Mouse (Mus musculus): ENCODE data around the gene Gss. TPM values are rescaled to one million over a fixed set of nuclear protein-coding genes. Genes with fewer than 3 reads are reported as not detected.
"Not testable (repeated sequence)": the region's sequence is repeated elsewhere in the genome, so short reads cannot be mapped to it uniquely, and the experiment has no call there.

Gene Gss
- polyA plus RNA-seq, 1 experiment from 2014 or later = 23.9 TPM

- not testable (repeated sequence) for ATAC-seq (ENCODE audit: insufficient number of reproducible peaks, insufficient read depth, low FRiP score, low TSS enrichment, low read depth); H3K4me3 ChIP-seq (replicated peaks); H3K9me3 ChIP-seq; H3K4me2 ChIP-seq; H3K36me3 ChIP-seq; H3K27me3 ChIP-seq; H3K9ac ChIP-seq (replicated peaks); H3K27ac ChIP-seq; H3K4me1 ChIP-seq (replicated peaks)
- WGBS = 65% methylated on average over 18 of the region's 19 CpGs
Observed at GRCm38 (mm10) chr2:155538463-155539057, 54.0 kb downstream of the Gss start.

GRCm38 (mm10) chr2:155537761-155538462 lies 54.7 kb downstream of the Gss start:
- no peak overlapping the region for H3K27ac ChIP-seq
- H3K9me3 ChIP-seq = no peaks in the 10 kb centered on the region
- no peak overlapping the region for H3K4me2 ChIP-seq
- H3K36me3 ChIP-seq = no peaks in the 10 kb centered on the region
- 80% methylated on average over 5 of the region's 5 CpGs for WGBS
- H3K4me3 ChIP-seq (replicated peaks) = no peak overlapping the region
- ATAC-seq (ENCODE audit: insufficient number of reproducible peaks, insufficient read depth, low FRiP score, low TSS enrichment, low read depth) = no peak
- H3K4me1 ChIP-seq (replicated peaks) = no peaks in the 10 kb centered on the region
- H3K9ac ChIP-seq (replicated peaks) = no peak overlapping the region
- H3K27me3 ChIP-seq = no peaks in the 10 kb centered on the region

GRCm38 (mm10) chr2:155536292-155536691 lies 56.3 kb downstream of the Gss start:
- no peak overlapping the region for H3K27ac ChIP-seq
- no peak for ATAC-seq (ENCODE audit: insufficient number of reproducible peaks, insufficient read depth, low FRiP score, low TSS enrichment, low read depth)
- no peak overlapping the region for H3K4me3 ChIP-seq (replicated peaks)
- no peaks in the 10 kb centered on the region for H3K36me3 ChIP-seq
- H3K4me1 ChIP-seq (replicated peaks) = no peaks in the 10 kb centered on the region
- H3K9ac ChIP-seq (replicated peaks) = no peak overlapping the region
- H3K4me2 ChIP-seq = no peak overlapping the region
- no peaks in the 10 kb centered on the region for H3K27me3 ChIP-seq
- no peaks in the 10 kb centered on the region for H3K9me3 ChIP-seq

- H3K27me3 ChIP-seq = no peaks in the 10 kb centered on the region
Observed at GRCm38 (mm10) chr2:155527367-155527766, 65.2 kb downstream of the Gss start.

GRCm38 (mm10) chr2:155524378-155524777 lies 68.2 kb downstream of the Gss start:
- H3K36me3 ChIP-seq = no peaks in the 10 kb centered on the region
- no peak overlapping the region for H3K4me3 ChIP-seq (replicated peaks)
- H3K27ac ChIP-seq = no peak overlapping the region
- no peak for ATAC-seq (ENCODE audit: insufficient number of reproducible peaks, insufficient read depth, low FRiP score, low TSS enrichment, low read depth)
- no peaks in the 10 kb centered on the region for H3K9me3 ChIP-seq
- H3K27me3 ChIP-seq = no peaks in the 10 kb centered on the region
- no peak overlapping the region for H3K4me2 ChIP-seq
- 60% methylated on average over 1 of the region's 1 CpGs for WGBS
- H3K9ac ChIP-seq (replicated peaks) = no peak overlapping the region
- H3K4me1 ChIP-seq (replicated peaks) = no peaks in the 10 kb centered on the region

More at GRCm38 (mm10) chr2:155527367-155527766, 65.2 kb downstream of the Gss start:
- ATAC-seq (ENCODE audit: insufficient number of reproducible peaks, insufficient read depth, low FRiP score, low TSS enrichment, low read depth) = no peak
- Histone ChIP-seq H3K4me1 (replicated peaks) (no peaks in the 10 kb centered on the region), H3K9ac (replicated peaks) (no peak overlapping the region), H3K9me3 (no peaks in the 10 kb centered on the region), H3K27ac (no peak overlapping the region), H3K4me2 (no peak overlapping the region), H3K36me3 (no peaks in the 10 kb centered on the region), H3K4me3 (replicated peaks) (no peak overlapping the region)
- 74% methylated on average over 5 of the region's 5 CpGs for WGBS

- Histone ChIP-seq H3K9ac (replicated peaks) (no peak overlapping the region), H3K27ac (no peak overlapping the region), H3K9me3 (no peaks in the 10 kb centered on the region), H3K4me1 (replicated peaks) (peaks cover 3% of the 10 kb centered on the region), H3K4me2 (no peak overlapping the region), H3K36me3 (no peaks in the 10 kb centered on the region), H3K27me3 (no peaks in the 10 kb centered on the region), H3K4me3 (replicated peaks) (no peak overlapping the region)
- 60% methylated on average over 5 of the region's 5 CpGs for WGBS
- no peak for ATAC-seq (ENCODE audit: insufficient number of reproducible peaks, insufficient read depth, low FRiP score, low TSS enrichment, low read depth)
Observed at GRCm38 (mm10) chr2:155523706-155524105, 68.9 kb downstream of the Gss start.

GRCm38 (mm10) chr2:155518531-155519270 lies 73.9 kb downstream of the Gss start:
- no peak for ATAC-seq (ENCODE audit: insufficient number of reproducible peaks, insufficient read depth, low FRiP score, low TSS enrichment, low read depth)
- H3K27ac ChIP-seq = 0 out of 2 replicates have a peak overlapping the region, but pooled peaks have one; percentile 12
- H3K9ac ChIP-seq (replicated peaks) = peak overlapping the region; percentile 61
- H3K4me3 ChIP-seq (replicated peaks) = peak overlapping the region; percentile 57
- H3K27me3 ChIP-seq = peaks cover 25% of the 10 kb centered on the region
- peak overlapping the region; percentile 84 for H3K4me2 ChIP-seq
- no peaks in the 10 kb centered on the region for H3K9me3 ChIP-seq
- H3K36me3 ChIP-seq = no peaks in the 10 kb centered on the region
- WGBS = 27% methylated on average over 18 of the region's 18 CpGs
- peaks cover 17% of the 10 kb centered on the region for H3K4me1 ChIP-seq (replicated peaks)

- Histone ChIP-seq H3K9ac (replicated peaks) (peak within 1 kb of the TSS; percentile 61), H3K36me3 (no peaks in the 10 kb centered on the region), H3K4me1 (replicated peaks) (peaks cover 17% of the 10 kb centered on the region), H3K4me2 (peak within 1 kb of the TSS; percentile 84), H3K27me3 (peaks cover 30% of the 10 kb centered on the region), H3K4me3 (replicated peaks) (peak within 1 kb of the TSS; percentile 57), H3K27ac (peak within 1 kb of the TSS; percentile 66; the same call in 1 of the 2 replicates), H3K9me3 (no peaks in the 10 kb centered on the region)
- 3% methylated on average over 70 of the region's 70 CpGs for WGBS
- ATAC-seq (ENCODE audit: insufficient number of reproducible peaks, insufficient read depth, low FRiP score, low TSS enrichment, low read depth) = peak; percentile 98
Observed at GRCm38 (mm10) chr2:155517455-155518423, 74.9 kb downstream of the Gss start, which contains the start of the genes Acss2 and Ggt7. Acss2 (plus strand) TSS chr2:155517948. Ggt7 (minus strand) TSS chr2:155518237.

GRCm38 (mm10) chr2:155515941-155516340 lies 76.7 kb downstream of the Gss start:
- no peaks in the 10 kb centered on the region for H3K36me3 ChIP-seq
- H3K4me2 ChIP-seq = no peak overlapping the region
- no peak overlapping the region for H3K9ac ChIP-seq (replicated peaks)
- no peak overlapping the region for H3K27ac ChIP-seq
- H3K4me1 ChIP-seq (replicated peaks) = peaks cover 17% of the 10 kb centered on the region
- H3K27me3 ChIP-seq = peaks cover 30% of the 10 kb centered on the region
- WGBS = 0% methylated on average over 1 of the region's 1 CpGs
- no peaks in the 10 kb centered on the region for H3K9me3 ChIP-seq
- no peak for ATAC-seq (ENCODE audit: insufficient number of reproducible peaks, insufficient read depth, low FRiP score, low TSS enrichment, low read depth)
- H3K4me3 ChIP-seq (replicated peaks) = no peak overlapping the region

- H3K4me1 ChIP-seq (replicated peaks) = peaks cover 17% of the 10 kb centered on the region
- H3K9me3 ChIP-seq = no peaks in the 10 kb centered on the region
- H3K27me3 ChIP-seq = peaks cover 30% of the 10 kb centered on the region
- peak overlapping the region; percentile 47 for H3K4me3 ChIP-seq (replicated peaks)
- no peak overlapping the region for H3K27ac ChIP-seq
- H3K4me2 ChIP-seq = peak overlapping the region; percentile 81
- no peak for ATAC-seq (ENCODE audit: insufficient number of reproducible peaks, insufficient read depth, low FRiP score, low TSS enrichment, low read depth)
- H3K9ac ChIP-seq (replicated peaks) = peak overlapping the region; percentile 66
- H3K36me3 ChIP-seq = no peaks in the 10 kb centered on the region
- under 1% methylated on average over 23 of the region's 23 CpGs for WGBS
Observed at GRCm38 (mm10) chr2:155514666-155515065, 77.9 kb downstream of the Gss start.

Data from limb, embryonic 12.5 days (tissue).